Mouse (Mus musculus) thymus, postnatal 25 days (tissue): Measurements from ENCODE around the gene Fgfr2.
"Not testable (repeated sequence)": the region's sequence is repeated elsewhere in the genome, so short reads cannot be mapped to it uniquely, and the experiment has no call there.

Experiments used
- DNase-seq: peaks from one replicate; pipeline ENCODE4 v3.0.0; 2022

The Fgfr2 gene

DNA sequence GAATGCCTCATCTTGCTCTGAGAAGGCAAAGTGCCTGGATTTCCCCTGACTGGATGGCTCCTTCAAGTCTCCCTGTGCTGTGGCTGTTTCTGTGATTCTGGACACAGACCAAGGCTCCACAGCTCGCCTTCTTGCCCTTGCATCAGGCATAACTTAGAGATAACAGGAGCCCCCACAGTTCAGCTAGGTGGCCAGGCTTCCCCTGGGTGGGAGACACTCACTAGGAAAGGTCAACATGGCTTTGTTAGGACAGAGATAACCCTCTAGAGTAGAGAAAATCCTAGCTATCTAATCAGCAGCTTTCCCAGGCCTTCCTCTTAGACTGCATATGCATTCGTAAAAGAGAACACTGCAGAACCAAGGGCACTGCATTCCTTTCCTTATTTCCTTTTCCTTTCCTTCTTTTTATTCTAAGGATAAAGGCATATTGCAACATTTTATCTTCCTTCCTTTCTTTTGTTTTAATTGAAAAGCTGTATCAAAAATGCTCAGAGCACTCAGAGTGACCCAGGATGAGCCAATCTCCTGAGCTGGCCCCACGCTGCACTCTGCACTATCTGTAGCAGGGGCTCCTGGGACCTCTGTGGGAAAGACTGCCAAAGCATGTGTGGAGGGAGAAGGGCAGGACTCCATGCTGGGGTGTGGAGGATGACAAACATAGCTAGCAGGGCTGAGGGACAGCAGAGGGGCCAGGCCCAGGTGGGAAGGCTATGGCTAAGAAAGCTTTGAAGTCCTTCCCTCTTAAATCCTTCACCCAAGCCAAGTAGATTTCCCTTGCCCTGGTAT lies 2981.9 kb downstream of the Fgfr2 start:
- DNase-seq = no peak

DNA sequence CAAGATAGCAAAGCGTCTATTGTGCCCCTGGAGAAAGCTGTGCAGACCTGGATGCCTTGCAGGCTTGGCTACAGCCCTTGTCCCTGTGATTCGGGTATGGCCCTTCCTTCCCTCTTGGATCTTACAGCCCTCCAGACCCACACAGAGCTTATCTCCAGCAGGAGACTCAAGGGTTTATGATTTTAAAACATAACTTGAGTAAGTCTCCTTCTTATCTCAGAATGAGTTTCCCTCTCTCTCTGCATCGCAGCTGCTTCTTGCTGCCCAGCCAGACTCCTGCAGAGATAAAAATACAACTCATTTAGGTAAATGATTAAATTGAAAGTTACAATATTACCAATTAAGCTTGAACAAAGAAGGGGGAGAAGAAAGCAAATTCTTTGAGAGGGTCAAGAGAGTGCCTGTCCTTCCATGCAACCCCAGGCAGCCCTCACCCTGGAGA lies 2988.2 kb downstream of the Fgfr2 start:
- no peak for DNase-seq

DNA sequence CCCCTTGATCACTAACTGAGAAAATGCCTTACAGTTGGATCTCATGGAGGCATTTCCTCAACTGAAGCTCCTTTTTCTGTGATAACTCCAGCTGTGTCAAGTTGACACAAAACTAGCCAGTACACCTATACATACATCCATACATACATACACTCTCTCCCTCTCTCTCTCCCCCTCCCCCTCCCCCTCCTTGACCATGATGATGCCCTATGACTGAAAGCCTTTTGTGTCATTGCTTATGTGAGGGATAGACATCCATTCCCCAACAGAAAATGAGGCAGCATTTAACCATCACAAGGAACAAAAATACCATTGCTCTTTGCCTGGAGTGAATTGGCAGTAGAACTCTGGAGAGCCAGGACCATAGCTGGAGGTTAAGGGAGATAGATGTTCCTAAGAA lies 2988.7 kb downstream of the Fgfr2 start:
- not testable (repeated sequence) for DNase-seq

DNA sequence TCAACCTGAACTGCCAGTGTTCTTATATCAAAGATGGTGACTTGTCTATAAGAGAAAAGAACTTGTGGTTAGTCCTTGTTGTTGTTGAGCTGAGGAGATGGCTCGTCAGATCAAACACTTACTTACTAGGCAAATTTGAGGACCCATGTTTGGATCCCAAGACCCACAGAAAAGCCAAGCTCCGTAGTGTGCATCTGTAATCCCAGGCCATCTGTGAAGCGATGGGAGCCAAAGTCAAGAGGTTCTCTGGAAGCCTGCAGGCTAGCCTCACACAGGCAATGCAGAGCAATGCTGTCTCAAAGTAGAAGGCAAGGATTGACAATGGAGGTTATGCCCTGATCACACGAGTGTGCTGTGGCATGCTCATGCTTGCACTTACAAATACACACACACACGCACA lies 2992.9 kb downstream of the Fgfr2 start:
- no peak for DNase-seq

DNA sequence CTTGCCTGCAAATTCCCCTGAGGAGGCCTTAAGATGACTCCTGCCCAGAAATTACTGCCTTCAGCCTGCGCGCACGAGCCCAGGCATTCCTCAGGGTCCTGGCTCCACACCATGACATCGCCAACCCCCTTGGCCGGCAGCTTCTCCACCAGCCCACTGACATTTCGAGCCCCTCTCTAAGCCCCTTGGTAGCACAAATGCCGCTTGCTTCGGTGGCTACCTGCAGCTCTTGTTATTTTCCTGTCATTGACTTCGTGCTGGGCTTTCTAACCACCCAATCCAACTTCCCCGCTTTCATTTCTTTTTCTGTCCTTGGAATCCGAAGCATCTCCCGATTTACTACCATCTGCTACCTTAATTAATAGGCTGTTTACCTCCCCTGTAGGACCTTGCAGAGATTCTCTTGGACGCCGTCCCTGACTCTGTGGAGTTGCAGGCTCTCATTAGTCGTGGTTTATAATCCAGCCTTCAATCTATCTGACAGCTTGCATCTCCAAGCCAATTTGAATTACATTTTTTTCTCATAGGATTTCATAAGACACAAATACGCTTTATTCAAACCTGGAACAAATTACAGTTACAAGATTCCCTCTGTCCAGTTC lies 2993.7 kb downstream of the Fgfr2 start:
- no peak for DNase-seq

DNA sequence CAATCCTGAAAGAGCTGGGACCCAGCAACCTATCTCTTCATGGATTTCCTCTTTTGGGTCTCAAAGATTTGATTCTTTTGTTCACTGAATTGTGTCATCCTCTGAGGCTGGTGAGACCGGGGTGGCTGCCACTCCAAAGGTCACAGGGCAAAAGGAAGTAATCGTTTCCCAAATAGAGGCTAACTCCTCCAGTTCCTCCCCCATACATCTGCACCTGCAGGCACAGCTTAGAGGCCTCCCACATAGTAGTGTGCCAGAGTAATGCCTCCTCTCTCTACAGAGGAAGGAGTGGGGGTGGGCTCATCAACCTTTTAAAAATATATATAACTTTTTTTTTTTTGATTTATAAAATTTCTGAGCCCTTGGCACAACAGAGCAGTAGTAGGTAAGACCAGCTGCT lies 3001.6 kb downstream of the Fgfr2 start:
- no peak for DNase-seq

DNA sequence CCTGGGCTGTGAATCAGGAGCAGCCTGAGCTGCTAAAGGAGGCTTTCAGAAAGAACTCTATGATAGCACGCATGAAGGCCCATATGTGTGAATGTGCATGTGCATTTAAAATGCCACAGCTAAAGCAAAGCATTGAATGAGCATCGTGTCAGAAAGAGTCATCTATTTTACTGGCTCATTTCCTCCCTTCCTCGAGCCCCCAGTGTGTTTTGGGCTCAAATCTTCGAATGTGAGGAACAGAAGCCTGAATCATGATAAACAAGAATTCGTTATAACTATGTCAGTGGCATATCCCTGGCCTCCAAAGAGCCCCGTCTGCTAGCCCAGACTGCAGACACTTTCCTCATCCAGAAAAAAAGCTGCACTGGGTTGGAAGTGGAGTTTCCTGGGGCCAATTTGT lies 3003.7 kb downstream of the Fgfr2 start:
- DNase-seq = no peak

DNA sequence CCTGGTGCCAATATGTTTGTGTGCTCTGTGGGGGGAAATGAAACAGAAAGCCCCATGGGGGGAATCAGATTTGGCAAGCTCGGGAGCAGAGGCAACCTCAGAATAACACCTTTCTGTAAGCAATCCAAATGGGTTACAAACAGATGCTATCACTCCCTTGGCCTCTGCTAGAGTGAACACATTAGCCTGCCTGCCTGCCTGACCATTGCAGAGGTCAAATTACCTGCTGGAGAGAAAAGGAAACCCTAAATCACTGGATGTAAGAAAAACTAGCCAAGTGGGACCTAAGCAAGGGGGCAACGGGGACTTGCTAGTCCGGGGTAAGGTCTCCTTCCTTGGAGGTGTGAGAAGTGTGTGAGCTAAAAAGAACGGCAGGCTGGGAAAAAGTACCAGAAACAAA lies 3004.4 kb downstream of the Fgfr2 start:
- DNase-seq = no peak

DNA sequence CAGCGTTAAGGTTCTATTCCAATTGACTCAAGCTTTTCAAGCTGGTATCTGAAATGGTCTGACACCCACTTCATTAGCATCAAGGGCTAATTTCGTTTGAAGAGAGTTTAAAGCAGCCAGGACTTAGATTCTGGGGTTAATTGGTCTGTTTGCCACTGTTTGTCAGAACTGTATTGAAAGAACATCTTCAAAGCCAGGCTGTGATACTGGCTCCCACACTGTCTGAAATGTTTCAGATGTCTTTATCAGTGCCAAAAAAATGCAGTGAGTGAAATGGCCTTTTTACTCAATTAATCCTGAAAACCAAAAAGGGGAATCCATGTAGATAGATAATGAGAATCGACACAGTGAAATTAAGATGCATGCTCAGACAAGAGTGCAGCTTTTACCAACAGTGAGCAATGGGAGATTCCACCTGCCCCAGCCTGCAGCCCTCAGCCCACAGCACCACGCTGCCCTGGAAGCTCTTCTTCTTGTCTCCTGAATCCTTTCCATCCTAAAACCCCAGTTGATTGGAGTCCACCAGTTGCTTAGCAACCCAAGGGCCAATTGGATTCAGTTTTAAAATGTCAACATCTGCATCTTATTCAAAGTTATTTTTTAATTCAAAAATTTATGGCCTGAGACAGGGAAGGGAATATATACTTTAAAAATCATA lies 3005.6 kb downstream of the Fgfr2 start:
- no peak for DNase-seq

DNA sequence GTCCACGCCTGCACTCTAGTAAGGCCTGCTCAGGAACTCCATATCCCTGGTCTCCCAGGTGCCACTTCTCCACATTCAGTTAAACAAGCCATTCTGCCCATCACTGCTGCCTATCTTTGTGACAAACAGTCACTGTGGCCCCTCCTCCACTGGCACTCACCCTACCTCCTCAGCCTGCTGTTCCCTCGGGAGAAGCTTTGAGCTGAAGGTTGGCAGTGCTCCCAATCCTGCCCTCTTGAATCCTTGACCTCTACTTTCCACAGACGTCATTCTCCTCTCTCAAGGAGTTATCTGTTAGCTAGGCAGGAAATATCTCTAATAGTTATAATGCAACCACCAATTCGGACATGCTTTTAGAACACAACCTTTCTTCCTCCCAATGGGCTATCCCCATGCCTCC lies 3008.7 kb downstream of the Fgfr2 start:
- DNase-seq = no peak
